Mouse (Mus musculus) heart, embryonic 12.5 days (tissue): ENCODE data around the gene Hck. TPM values are rescaled to one million over a fixed set of nuclear protein-coding genes. Genes with fewer than 3 reads are reported as not detected.

Experiments used
- ATAC-seq: fragments of 200-750 bp; cut with Nextera tagmentation; 2 replicates; pipeline ENCODE4 v1.8.0; 2017; ENCODE audit warnings: moderate TSS enrichment, moderate library complexity; ENCODE audit not compliant: insufficient number of reproducible peaks, low FRiP score
- H3K27ac ChIP-seq: fragments of 300-500 bp; sonication (generic); 2 replicates; pipeline ENCODE4 v1.5.1; 2016; ENCODE audit warnings: mild to moderate bottlenecking, moderate library complexity; ENCODE audit not compliant: poor library complexity, severe bottlenecking
- H3K27me3 ChIP-seq: fragments of 300-500 bp; sonication (generic); replicated peaks from 2 replicates; pipeline ENCODE4 v1.6.1; 2016; ENCODE audit warnings: mild to moderate bottlenecking, moderate library complexity
- H3K36me3 ChIP-seq: fragments of 300-500 bp; sonication (generic); 2 replicates; pipeline ENCODE4 v1.6.1; 2016; ENCODE audit warnings: mild to moderate bottlenecking, moderate library complexity
- H3K4me1 ChIP-seq: fragments of 300-500 bp; sonication (generic); replicated peaks from 2 replicates; pipeline ENCODE4 v1.6.1; 2016; ENCODE audit warnings: mild to moderate bottlenecking
- H3K4me2 ChIP-seq: fragments of 300-500 bp; sonication (generic); 2 replicates; pipeline ENCODE4 v1.6.1; 2016; ENCODE audit warnings: mild to moderate bottlenecking, moderate library complexity
- H3K4me3 ChIP-seq: fragments of 300-500 bp; sonication (generic); 2 replicates; pipeline ENCODE4 v1.5.1; 2016; ENCODE audit warnings: mild to moderate bottlenecking
- H3K9ac ChIP-seq: fragments of 300-500 bp; sonication (generic); 2 replicates; pipeline ENCODE4 v1.6.1; 2016; ENCODE audit warnings: mild to moderate bottlenecking, moderate library complexity
- H3K9me3 ChIP-seq: fragments of 300-500 bp; sonication (generic); replicated peaks from 2 replicates; pipeline ENCODE4 v1.6.1; 2016; ENCODE audit warnings: mild to moderate bottlenecking, moderate library complexity
- WGBS: fragments of 180-500 bp; shearing (Covaris S2); methylation state at CpG from one replicate; pipeline ENCODE4 v1.1.7; 2016; 5-methylcytosine and 5-hydroxymethylcytosine counted together
- polyA plus RNA-seq: library from polyadenylated mRNA; unstranded; fragments of >200 nt; fragmentation: Nextera tagmentation; extraction: Ambion mirVana; gene quantifications from 2 replicates; pipeline ENCODE4 v1.2.1, GENCODE M21; 2016

The Hck gene
- polyA plus RNA-seq, 1 experiment from 2014 or later = 1.3 TPM

DNA sequence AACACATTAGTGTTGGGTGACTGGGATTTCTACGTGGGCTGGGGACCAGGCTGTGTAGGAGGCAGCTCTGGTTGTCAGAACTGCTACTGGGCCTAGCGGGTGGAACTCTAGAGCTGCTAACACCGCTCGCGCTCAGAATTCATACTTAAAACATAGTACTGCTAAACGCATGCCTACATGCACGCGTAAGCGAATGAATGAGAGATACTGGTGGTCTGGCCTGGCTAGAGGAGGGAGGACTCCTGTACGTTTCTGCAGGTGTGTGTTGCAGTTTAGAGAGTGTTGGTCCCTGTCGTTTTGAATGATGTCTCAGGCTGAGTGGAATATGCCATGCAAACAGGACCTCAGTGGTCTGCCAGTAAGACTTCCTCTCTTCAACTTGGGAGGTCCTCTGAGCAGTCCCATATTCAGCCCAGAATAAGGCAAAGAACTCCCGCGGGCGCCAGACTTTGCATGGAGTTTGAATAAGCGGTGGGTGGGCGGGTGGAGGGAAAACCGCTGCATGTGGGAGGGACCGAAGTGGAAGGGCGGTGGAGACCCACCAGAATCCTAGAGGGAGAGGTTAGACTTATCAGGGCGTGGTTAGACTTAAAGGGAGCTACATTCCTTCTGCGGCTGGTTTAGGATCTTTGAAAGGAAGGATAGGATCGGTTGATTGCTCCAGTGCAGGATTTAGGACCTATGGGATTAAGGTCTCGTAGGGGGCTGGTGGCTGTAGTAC is 1.1 kb upstream of the Hck start:
- Histone ChIP-seq H3K4me3 (peak overlapping the region; percentile 46), H3K4me2 (peak overlapping the region; percentile 87), H3K9me3 (no peaks in the 10 kb centered on the region), H3K9ac (no peak overlapping the region), H3K4me1 (peaks cover 16% of the 10 kb centered on the region), H3K27me3 (peaks cover 81% of the 10 kb centered on the region), H3K36me3 (no peaks in the 10 kb centered on the region), H3K27ac (no peak overlapping the region)
- WGBS = 34% methylated on average over 23 of the region's 23 CpGs
- ATAC-seq = no peak

DNA sequence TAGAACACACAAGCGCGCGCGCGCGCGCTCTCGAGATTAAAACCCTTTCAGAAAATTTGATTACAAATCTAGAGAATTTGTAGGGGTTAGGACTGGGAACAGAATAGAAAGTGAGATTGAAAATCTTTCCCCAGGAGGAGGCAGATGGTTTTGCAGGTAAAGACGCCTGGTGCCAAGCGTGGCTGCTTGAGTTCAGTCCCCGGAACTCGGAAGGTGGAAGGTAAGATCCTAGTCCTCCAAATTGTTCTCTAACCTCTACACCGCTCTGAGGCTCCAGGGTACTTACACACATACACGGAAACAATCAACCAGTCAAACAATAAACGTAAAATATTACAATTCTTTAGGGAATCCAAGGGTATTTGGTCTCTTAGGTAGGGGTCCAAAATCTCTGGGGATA is 466 bp upstream of the Hck start:
- Histone ChIP-seq H3K27me3 (peaks cover 81% of the 10 kb centered on the region), H3K9me3 (no peaks in the 10 kb centered on the region), H3K4me2 (peak overlapping the region; percentile 87), H3K27ac (no peak overlapping the region), H3K36me3 (no peaks in the 10 kb centered on the region), H3K9ac (no peak overlapping the region), H3K4me3 (peak overlapping the region; percentile 46), H3K4me1 (peaks cover 16% of the 10 kb centered on the region)
- no peak for ATAC-seq
- WGBS = 3% methylated on average over 15 of the region's 15 CpGs

- Histone ChIP-seq H3K4me1 (peaks cover 16% of the 10 kb centered on the region), H3K9me3 (no peaks in the 10 kb centered on the region), H3K4me3 (no peak overlapping the region), H3K27ac (no peak overlapping the region), H3K36me3 (no peaks in the 10 kb centered on the region), H3K27me3 (peaks cover 85% of the 10 kb centered on the region), H3K4me2 (no peak overlapping the region), H3K9ac (no peak overlapping the region)
- WGBS = 65% methylated on average over 7 of the region's 7 CpGs
- ATAC-seq = no peak
Observed at GRCm38 (mm10) chr2:153109596-153109995, 1.3 kb downstream of the Hck start.

GRCm38 (mm10) chr2:153111298-153111697 is 3.0 kb downstream of the Hck start:
- ATAC-seq = no peak
- Histone ChIP-seq H3K4me2 (no peak overlapping the region), H3K9me3 (no peaks in the 10 kb centered on the region), H3K27me3 (peaks cover 76% of the 10 kb centered on the region), H3K4me3 (no peak overlapping the region), H3K36me3 (no peaks in the 10 kb centered on the region), H3K9ac (no peak overlapping the region), H3K27ac (no peak overlapping the region), H3K4me1 (peaks cover 16% of the 10 kb centered on the region)
- 73% methylated on average over 7 of the region's 7 CpGs for WGBS

- no peak overlapping the region for H3K27ac ChIP-seq
Observed at GRCm38 (mm10) chr2:153115679-153116081, 7.4 kb downstream of the Hck start.

GRCm38 (mm10) chr2:153117051-153117486 is 8.8 kb downstream of the Hck start:
- WGBS = 82% methylated on average over 7 of the region's 7 CpGs
- Histone ChIP-seq H3K27me3 (peaks cover 19% of the 10 kb centered on the region), H3K4me1 (no peaks in the 10 kb centered on the region), H3K27ac (no peak overlapping the region), H3K36me3 (no peaks in the 10 kb centered on the region), H3K4me2 (no peak overlapping the region), H3K9me3 (no peaks in the 10 kb centered on the region), H3K4me3 (no peak overlapping the region), H3K9ac (no peak overlapping the region)
- ATAC-seq = no peak

More at GRCm38 (mm10) chr2:153115679-153116081, 7.4 kb downstream of the Hck start:
- no peak for ATAC-seq
- H3K4me3 ChIP-seq = no peak overlapping the region
- H3K27me3 ChIP-seq = peaks cover 32% of the 10 kb centered on the region
- H3K9ac ChIP-seq = no peak overlapping the region
- H3K9me3 ChIP-seq = no peaks in the 10 kb centered on the region
- no peak overlapping the region for H3K4me2 ChIP-seq
- H3K36me3 ChIP-seq = no peaks in the 10 kb centered on the region
- 64% methylated on average over 4 of the region's 4 CpGs for WGBS
- H3K4me1 ChIP-seq = no peaks in the 10 kb centered on the region

DNA sequence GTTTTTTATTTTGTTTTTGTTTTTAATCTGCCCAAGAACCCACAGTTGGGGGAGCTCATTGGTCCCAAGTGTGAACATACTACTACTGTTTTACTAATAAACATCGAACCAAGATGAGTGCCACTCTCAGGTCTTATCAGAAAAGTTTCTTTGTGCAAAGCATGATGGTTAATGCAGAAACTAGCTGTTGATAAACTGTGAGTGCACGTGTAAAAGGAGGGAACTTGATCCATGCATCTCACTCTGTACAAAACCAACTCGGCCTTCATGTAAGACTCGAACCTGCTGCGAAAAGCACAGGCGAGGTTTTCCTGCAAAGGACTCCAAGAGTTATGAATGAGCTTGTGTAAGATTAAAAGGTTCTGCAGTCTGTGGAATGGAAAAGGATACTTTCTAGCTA is 11.2 kb downstream of the Hck start:
- H3K4me3 ChIP-seq = no peak overlapping the region
- H3K36me3 ChIP-seq = no peaks in the 10 kb centered on the region
- no peak overlapping the region for H3K9ac ChIP-seq
- WGBS = 77% methylated on average over 6 of the region's 6 CpGs
- no peak overlapping the region for H3K4me2 ChIP-seq
- no peak overlapping the region for H3K27ac ChIP-seq
- H3K9me3 ChIP-seq = no peaks in the 10 kb centered on the region
- H3K4me1 ChIP-seq = no peaks in the 10 kb centered on the region
- H3K27me3 ChIP-seq = peaks cover 8% of the 10 kb centered on the region; the same call in 1 of the 2 replicates
- no peak for ATAC-seq

DNA sequence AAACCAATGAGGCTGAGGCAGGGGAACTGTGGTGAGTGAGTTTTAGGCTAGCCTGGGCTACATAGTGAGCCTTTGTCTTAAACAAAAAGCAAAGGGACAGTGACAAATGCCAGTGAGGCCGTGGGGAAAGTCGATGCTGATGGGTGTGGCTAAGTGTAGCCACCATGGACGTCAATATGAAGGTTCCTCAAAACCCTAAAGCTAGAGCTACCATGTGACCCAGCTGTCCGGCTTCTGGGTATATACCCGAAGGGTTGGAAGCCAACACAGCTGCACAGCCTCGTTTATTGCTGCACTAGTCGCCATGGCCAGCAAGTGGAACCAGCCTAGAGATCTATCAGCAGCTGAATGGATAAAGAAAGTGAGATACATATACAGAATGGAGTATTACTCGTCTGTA is 11.9 kb downstream of the Hck start:
- Histone ChIP-seq H3K27me3 (peaks cover 3% of the 10 kb centered on the region; the same call in 1 of the 2 replicates), H3K27ac (no peak overlapping the region), H3K4me2 (no peak overlapping the region), H3K36me3 (no peaks in the 10 kb centered on the region), H3K4me3 (no peak overlapping the region), H3K4me1 (no peaks in the 10 kb centered on the region), H3K9ac (no peak overlapping the region), H3K9me3 (no peaks in the 10 kb centered on the region)
- no peak for ATAC-seq
- 68% methylated on average over 8 of the region's 8 CpGs for WGBS

DNA sequence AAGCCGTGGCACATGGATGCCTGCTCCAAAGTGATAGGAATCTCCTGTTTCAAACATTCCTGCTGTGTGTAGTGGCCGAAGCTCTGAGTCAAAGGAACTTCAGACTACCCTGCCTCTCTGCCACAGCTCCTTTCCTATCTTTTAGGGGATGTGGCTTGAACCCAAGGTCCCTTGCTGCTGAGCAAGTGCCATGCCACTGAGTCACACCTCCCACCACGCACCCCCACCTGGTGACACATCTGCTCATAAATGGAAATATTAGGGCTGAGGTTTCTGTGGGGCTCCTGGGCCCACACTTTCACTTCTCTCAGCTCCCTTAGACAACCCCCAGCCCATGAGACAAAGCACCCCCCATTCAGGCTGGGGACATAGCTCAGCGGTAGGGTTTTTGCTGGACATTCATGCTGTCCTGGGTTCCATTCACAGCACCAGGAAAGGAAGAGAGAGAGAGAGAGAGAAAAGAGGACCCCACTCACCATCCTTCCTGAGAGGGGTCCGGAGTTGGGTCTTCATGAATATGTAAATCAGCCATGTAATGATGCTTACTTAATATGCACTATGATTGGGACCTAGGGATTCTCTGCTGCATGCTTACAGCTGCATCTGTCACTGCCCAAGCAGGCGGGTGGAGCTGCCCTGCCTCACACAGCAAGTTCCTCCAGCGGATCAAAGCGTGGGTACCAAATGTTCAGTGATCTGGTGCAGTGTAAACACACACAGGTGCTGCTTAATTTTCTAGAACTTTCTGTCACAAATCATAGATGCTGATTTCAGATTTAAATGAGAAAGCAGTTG is 13.8 kb downstream of the Hck start:
- H3K4me2 ChIP-seq = no peak overlapping the region
- H3K4me1 ChIP-seq = no peaks in the 10 kb centered on the region
- H3K36me3 ChIP-seq = no peaks in the 10 kb centered on the region
- ATAC-seq = no peak
- H3K9me3 ChIP-seq = no peaks in the 10 kb centered on the region
- H3K4me3 ChIP-seq = no peak overlapping the region
- 64% methylated on average over 8 of the region's 8 CpGs for WGBS
- H3K27ac ChIP-seq = no peak overlapping the region
- peaks cover 14% of the 10 kb centered on the region; the same call in 1 of the 2 replicates for H3K27me3 ChIP-seq
- H3K9ac ChIP-seq = no peak overlapping the region

- H3K9me3 ChIP-seq = no peaks in the 10 kb centered on the region
- no peak overlapping the region for H3K4me2 ChIP-seq
- H3K27me3 ChIP-seq = peaks cover 17% of the 10 kb centered on the region; the same call in 1 of the 2 replicates
- ATAC-seq = no peak
- H3K9ac ChIP-seq = no peak overlapping the region
- H3K4me1 ChIP-seq = no peaks in the 10 kb centered on the region
- H3K36me3 ChIP-seq = no peaks in the 10 kb centered on the region
- H3K4me3 ChIP-seq = no peak overlapping the region
- 83% methylated on average over 7 of the region's 7 CpGs for WGBS
- no peak overlapping the region for H3K27ac ChIP-seq
Observed at GRCm38 (mm10) chr2:153122701-153123100, 14.4 kb downstream of the Hck start.

GRCm38 (mm10) chr2:153125875-153126274 is 17.6 kb downstream of the Hck start:
- Histone ChIP-seq H3K27me3 (peaks cover 25% of the 10 kb centered on the region; the same call in 1 of the 2 replicates), H3K4me1 (no peaks in the 10 kb centered on the region), H3K4me3 (no peak overlapping the region), H3K27ac (no peak overlapping the region), H3K9ac (no peak overlapping the region), H3K36me3 (no peaks in the 10 kb centered on the region), H3K9me3 (no peaks in the 10 kb centered on the region), H3K4me2 (no peak overlapping the region)
- no peak for ATAC-seq
- 50% methylated on average over 5 of the region's 5 CpGs for WGBS
